Comparison of ENCODE assay signal across 11 mouse cellular contexts in the genomic region with DNA sequence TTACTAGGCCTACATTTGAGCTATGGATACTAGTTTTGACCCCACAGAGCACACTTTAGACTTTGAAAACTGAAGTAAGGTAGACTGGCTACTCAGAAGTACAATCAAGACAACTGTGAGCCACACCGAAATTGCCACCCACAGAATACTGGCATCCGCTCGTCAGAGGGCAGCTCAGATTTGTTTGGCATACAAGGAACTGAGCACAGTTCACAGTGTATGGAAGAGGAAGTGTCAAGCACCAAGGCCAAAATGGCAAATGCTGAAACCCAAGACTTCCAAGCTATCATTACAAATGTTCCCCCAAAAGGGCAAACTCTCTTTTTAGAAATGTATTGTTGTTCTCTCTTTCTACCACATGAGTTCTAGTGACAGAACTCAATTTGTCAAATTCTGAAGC. TPM values are rescaled to one million over a fixed set of nuclear protein-coding genes. Genes with fewer than 3 reads are reported as not detected.
"Had no signal": no experiment of that assay in that cellular context is flagged by ENCODE, and none has a peak within 500 bp of the region (broad histone marks: within the 10 kb centered on the region; RNA-seq: fewer than 3 reads in every experiment).

No protein-coding gene starts in this region.

- ATAC-seq: midbrain, embryonic 13.5 days had no signal

- DNase-seq: kidney, adult 18-20 months; kidney, postnatal 14 days; lung, embryonic 14.5 days; lung, postnatal 10 days; spleen, adult 18-20 months; thymus, adult 2 months; thymus, postnatal 25 days had no signal

RNA-seq across cellular contexts. Expression of gene Cd8a, which starts 42.2 kb away (rescaled TPM):
- total RNA-seq: layer of hippocampus, postnatal 25 days; left cerebral cortex, postnatal 25 days; midbrain, postnatal 0 days had no signal
